Mouse (Mus musculus) neural tube, embryonic 14.5 days (tissue): ENCODE measurements around the gene Angpt4. TPM values are rescaled to one million over a fixed set of nuclear protein-coding genes. Genes with fewer than 3 reads are reported as not detected.

Source experiments
- ATAC-seq: fragments of 200-750 bp; cut with Nextera tagmentation; 2 replicates; pipeline ENCODE4 v1.8.0; 2017; ENCODE audit warnings: low read depth, mild to moderate bottlenecking, moderate TSS enrichment, moderate library complexity
- H3K27ac ChIP-seq: fragments of 300-500 bp; sonication (generic); 2 replicates; pipeline ENCODE4 v1.5.1; 2014; ENCODE audit warnings: low read depth, mild to moderate bottlenecking, control low read depth, low read length, moderate library complexity, mixed read lengths
- H3K27me3 ChIP-seq: fragments of 300-500 bp; sonication (generic); 2 replicates; pipeline ENCODE4 v1.6.1; 2014; ENCODE audit warnings: low read length; ENCODE audit not compliant: control insufficient read depth, insufficient read depth
- H3K36me3 ChIP-seq: fragments of 300-500 bp; sonication (generic); 2 replicates; pipeline ENCODE4 v1.6.1; 2014; ENCODE audit warnings: low read length, mixed read lengths; ENCODE audit not compliant: control insufficient read depth, insufficient read depth
- H3K4me1 ChIP-seq: fragments of 300-500 bp; sonication (generic); 2 replicates; pipeline ENCODE4 v1.6.1; 2014; ENCODE audit warnings: low read length; ENCODE audit not compliant: control insufficient read depth, insufficient read depth
- H3K4me2 ChIP-seq: fragments of 300-500 bp; sonication (generic); 2 replicates; pipeline ENCODE4 v1.6.1; 2014; ENCODE audit warnings: mild to moderate bottlenecking, low read depth, low read length, control low read depth
- H3K4me3 ChIP-seq: fragments of 300-500 bp; sonication (generic); 2 replicates; pipeline ENCODE4 v1.5.1; 2014; ENCODE audit warnings: low read depth, low read length, control low read depth, mixed read lengths
- H3K9ac ChIP-seq: fragments of 300-500 bp; sonication (generic); replicated peaks from 2 replicates; pipeline ENCODE4 v1.6.1; 2014; ENCODE audit warnings: low read depth, mild to moderate bottlenecking, control low read depth, low read length, mixed read lengths
- H3K9me3 ChIP-seq: fragments of 300-500 bp; sonication (generic); 2 replicates; pipeline ENCODE4 v1.6.1; 2016; ENCODE audit warnings: low read length; ENCODE audit not compliant: control insufficient read depth
- WGBS: fragments of 180-500 bp; shearing (Covaris S2); extraction: QIAGEN DNeasy Blood & Tissue Kit; methylation state at CpG from one replicate; pipeline ENCODE4 v1.1.7; 2014; 5-methylcytosine and 5-hydroxymethylcytosine counted together
- polyA plus RNA-seq: library from polyadenylated mRNA; unstranded; fragments of >200 nt; fragmentation: Nextera tagmentation; extraction: Ambion mirVana; gene quantifications from 2 replicates; pipeline ENCODE4 v1.2.1, GENCODE M21; 2014

Angpt4 gene
- polyA plus RNA-seq, 1 experiment from 2014 or later: 0.11 TPM

DNA sequence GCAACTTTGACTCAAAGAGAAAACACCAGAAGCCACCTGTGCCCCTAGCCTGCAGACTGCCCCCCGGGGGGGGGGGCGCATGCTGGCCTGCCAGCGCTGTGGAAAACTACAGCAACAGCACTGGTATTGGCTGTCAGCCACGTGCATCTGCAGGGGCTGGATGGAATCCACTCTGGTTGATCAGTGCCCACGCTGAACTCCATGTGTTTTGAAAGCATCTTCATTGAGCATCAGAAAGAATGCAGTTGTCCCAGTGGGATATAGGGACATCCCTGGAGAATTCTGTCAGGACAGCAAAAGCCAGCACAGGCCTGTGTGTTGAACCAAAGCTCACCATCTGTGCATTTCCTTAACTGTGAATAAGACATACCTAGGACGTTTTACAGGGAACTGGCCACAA, 20.0 kb upstream of the Angpt4 start:
- Histone ChIP-seq H3K9ac (no peak overlapping the region), H3K4me3 (no peak overlapping the region), H3K27me3 (no peaks in the 10 kb centered on the region), H3K36me3 (no peaks in the 10 kb centered on the region), H3K4me2 (no peak overlapping the region), H3K4me1 (no peaks in the 10 kb centered on the region), H3K27ac (no peak overlapping the region), H3K9me3 (no peaks in the 10 kb centered on the region)
- WGBS: 36% methylated on average over 6 of the region's 6 CpGs
- ATAC-seq: no peak

DNA sequence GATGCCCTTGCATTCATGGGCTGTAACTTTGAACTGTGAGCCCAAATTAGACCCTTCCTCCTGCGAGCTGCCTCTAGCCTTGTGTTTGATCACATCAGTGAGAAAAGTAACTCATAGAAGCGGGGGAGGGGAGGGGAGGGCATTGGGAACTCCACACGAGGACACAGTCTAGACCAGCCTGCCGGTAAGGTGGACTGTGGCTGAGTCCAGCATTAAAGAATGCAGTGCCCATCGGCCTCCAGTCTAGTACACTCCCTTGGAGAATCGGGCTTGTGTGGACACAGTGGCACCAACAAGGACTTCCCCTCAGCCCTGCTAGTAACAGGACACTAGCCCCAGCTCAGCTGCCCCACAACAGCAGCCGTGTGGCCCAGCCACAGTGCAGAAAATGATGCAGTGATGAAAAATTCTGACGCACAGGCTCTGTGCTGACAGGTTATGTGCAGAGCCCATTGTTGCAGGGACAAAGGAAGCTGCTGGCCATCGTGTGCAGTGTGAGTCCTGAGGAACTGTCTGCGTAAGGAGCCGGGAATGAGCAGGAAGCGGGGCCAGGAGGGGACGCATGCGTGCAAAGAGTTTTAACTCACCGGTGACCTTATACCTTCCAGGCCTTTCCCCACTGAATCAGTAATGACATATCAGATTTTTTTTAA, 17.8 kb upstream of the Angpt4 start:
- H3K27ac ChIP-seq: no peak overlapping the region
- no peak for ATAC-seq

DNA sequence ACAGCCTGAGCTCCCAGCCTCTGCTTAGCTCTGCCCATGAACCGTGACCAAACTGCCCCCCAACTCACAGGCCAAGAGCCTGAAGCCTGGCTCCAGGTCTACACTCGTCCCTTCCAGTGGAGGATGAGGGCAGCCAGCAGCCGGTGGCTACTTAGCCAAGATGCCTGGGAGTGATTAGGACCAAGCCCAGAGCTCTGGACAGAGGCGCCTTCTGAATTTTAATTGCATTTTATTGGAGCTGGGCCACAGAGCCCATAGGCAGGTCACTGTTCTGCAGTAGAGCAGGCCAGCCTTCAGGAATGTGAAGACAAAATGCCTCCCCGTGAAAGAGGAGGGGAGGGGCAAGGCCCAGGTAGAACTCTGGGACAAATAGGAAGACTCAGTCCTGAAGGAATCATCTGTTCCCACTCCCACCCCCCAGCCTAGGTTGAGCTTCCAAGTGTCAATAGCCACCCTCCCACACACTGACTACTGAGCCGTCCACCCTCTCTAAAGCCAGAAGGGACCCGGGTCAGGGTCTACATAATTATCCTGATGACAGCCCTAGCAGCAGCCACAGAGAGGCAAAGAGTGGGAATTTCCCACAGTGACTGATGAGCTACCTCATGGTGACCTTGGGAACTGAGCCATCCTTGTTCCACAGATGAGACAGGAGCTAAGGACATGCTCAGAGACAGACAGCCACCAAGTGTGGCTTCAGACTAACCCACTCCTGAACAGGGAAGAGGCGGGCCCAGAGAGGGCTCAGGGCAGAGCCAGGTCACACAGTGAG, 16.6 kb upstream of the Angpt4 start:
- Histone ChIP-seq H3K9me3 (no peaks in the 10 kb centered on the region), H3K4me2 (no peak overlapping the region), H3K4me3 (no peak overlapping the region), H3K27me3 (no peaks in the 10 kb centered on the region), H3K36me3 (no peaks in the 10 kb centered on the region), H3K4me1 (no peaks in the 10 kb centered on the region), H3K27ac (no peak overlapping the region), H3K9ac (no peak overlapping the region)
- 67% methylated on average over 8 of the region's 8 CpGs for WGBS
- ATAC-seq: 0 out of 2 replicates have a peak, but pooled peaks have one; percentile 33

More for the DNA sequence above, 17.8 kb upstream of the Angpt4 start:
- no peak overlapping the region for H3K9ac ChIP-seq
- no peaks in the 10 kb centered on the region for H3K9me3 ChIP-seq
- 51% methylated on average over 15 of the region's 15 CpGs for WGBS
- no peak overlapping the region for H3K4me3 ChIP-seq
- H3K36me3 ChIP-seq: no peaks in the 10 kb centered on the region
- H3K4me1 ChIP-seq: no peaks in the 10 kb centered on the region
- H3K27me3 ChIP-seq: no peaks in the 10 kb centered on the region
- no peak overlapping the region for H3K4me2 ChIP-seq

DNA sequence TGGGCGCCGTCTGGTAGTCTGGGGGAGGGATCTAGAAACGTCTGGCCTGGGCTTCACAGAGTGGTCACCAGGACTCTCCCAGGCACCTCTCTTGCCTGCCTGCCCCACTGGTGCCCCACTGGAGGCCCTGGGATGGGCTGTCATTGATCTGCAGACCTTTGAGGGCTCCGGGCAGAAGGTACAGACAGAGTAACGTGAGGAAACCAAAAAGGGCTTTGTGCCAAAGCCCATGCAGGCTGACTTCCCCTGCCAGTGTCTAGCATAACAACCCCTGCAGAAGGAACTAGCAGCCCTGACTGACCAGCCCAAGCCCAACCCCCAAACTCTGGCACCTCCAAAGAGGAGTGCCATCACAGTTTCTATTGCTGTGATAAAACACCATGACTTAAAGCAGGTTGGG, 15.1 kb upstream of the Angpt4 start:
- Histone ChIP-seq H3K27me3 (no peaks in the 10 kb centered on the region), H3K36me3 (no peaks in the 10 kb centered on the region), H3K4me1 (no peaks in the 10 kb centered on the region), H3K27ac (no peak overlapping the region), H3K4me3 (no peak overlapping the region), H3K9me3 (no peaks in the 10 kb centered on the region), H3K9ac (no peak overlapping the region), H3K4me2 (no peak overlapping the region)
- no peak for ATAC-seq
- 83% methylated on average over 5 of the region's 5 CpGs for WGBS

DNA sequence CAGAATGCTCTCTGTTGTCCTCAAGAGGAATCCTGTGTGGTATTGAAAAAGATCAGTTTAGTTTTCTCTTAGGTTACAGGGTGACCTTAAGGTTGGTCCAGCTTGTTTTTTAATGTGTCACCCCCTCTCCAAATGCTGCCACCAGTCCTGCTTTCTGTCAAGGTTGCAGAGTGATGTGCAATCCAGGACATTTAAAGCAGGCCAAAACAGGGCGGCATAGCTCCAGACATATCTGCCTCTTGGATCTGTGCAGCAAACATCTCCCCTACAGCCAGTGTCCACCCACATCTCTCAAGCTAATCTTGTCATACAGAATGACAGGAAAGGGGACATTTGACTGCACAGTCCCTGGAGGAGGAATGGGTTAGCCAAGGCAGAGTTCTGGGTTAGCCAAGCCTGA, 12.9 kb upstream of the Angpt4 start:
- Histone ChIP-seq H3K27me3 (no peaks in the 10 kb centered on the region), H3K4me3 (no peak overlapping the region), H3K9me3 (no peaks in the 10 kb centered on the region), H3K4me2 (no peak overlapping the region), H3K27ac (no peak overlapping the region), H3K4me1 (no peaks in the 10 kb centered on the region), H3K9ac (no peak overlapping the region), H3K36me3 (no peaks in the 10 kb centered on the region)
- WGBS: 95% methylated on average over 1 of the region's 1 CpGs
- no peak for ATAC-seq

DNA sequence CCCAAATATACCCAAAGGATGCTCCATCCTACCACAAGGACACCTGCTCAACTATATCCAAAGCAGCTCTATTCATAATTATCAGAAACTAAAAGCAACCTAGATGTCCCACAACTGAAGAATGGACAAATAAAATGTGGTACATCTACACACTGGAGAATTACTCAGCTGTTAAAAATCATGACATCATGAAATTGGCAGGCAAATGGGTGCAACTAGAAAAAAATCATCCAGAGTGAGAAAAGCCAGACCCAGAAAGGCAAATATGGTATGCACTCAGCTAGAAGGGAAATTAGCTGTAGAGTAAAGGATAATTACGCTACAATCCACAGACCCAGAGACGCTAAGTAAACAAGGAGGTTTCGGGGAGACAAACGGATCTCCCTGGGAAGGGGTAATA, 10.2 kb upstream of the Angpt4 start:
- Histone ChIP-seq H3K27me3 (no peaks in the 10 kb centered on the region), H3K9me3 (no peaks in the 10 kb centered on the region), H3K36me3 (no peaks in the 10 kb centered on the region), H3K9ac (no peak overlapping the region), H3K4me3 (no peak overlapping the region), H3K4me2 (no peak overlapping the region), H3K27ac (no peak overlapping the region), H3K4me1 (no peaks in the 10 kb centered on the region)
- ATAC-seq: no peak
- 65% methylated on average over 4 of the region's 4 CpGs for WGBS

DNA sequence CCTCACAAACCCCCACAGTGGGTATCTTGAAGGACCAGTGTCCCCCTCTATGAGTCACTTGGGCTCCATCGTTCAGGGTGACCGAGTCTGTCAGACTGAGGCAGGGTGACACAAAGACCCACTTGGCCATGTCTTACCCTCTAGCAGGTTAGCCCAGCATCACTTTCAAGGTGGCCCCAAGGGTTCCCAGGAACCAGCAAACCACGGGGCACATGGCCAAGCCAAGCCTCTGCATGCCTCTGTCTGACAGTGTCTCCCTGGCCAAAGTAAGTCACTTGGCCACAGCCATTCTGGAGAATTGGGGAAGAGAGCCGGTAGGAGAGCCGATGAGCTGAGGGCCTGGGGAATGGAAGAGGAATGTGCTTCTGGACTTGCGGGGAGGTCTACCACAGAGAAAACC, 7.7 kb upstream of the Angpt4 start:
- WGBS: 85% methylated on average over 6 of the region's 6 CpGs
- ATAC-seq: no peak
- no peak overlapping the region for H3K9ac ChIP-seq
- no peaks in the 10 kb centered on the region for H3K36me3 ChIP-seq
- H3K4me3 ChIP-seq: no peak overlapping the region
- H3K27ac ChIP-seq: no peak overlapping the region
- H3K4me2 ChIP-seq: no peak overlapping the region
- no peaks in the 10 kb centered on the region for H3K9me3 ChIP-seq
- H3K27me3 ChIP-seq: no peaks in the 10 kb centered on the region
- H3K4me1 ChIP-seq: no peaks in the 10 kb centered on the region

DNA sequence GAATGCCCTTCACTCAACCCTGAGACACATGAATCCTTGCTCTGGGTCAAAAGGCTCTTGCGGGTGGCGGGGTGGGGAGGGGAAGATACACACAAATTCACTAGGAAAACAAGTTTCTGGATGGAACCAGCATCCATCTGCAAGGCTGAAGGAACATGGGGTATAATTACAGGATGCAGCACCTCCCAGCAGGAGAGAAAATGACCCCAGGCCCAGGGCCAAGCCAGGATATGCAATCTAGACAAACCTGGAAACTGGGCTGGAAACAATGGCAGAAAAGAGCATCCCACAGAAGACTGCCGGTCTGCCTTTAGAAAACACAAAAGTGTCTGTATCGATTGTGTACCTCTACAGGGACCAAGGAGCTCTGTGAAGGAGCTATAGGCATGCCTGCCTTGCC, 7.1 kb upstream of the Angpt4 start:
- Histone ChIP-seq H3K27me3 (no peaks in the 10 kb centered on the region), H3K4me1 (no peaks in the 10 kb centered on the region), H3K36me3 (no peaks in the 10 kb centered on the region), H3K4me3 (no peak overlapping the region), H3K9me3 (no peaks in the 10 kb centered on the region), H3K4me2 (no peak overlapping the region), H3K9ac (no peak overlapping the region), H3K27ac (no peak overlapping the region)
- WGBS: 66% methylated on average over 4 of the region's 4 CpGs
- no peak for ATAC-seq

DNA sequence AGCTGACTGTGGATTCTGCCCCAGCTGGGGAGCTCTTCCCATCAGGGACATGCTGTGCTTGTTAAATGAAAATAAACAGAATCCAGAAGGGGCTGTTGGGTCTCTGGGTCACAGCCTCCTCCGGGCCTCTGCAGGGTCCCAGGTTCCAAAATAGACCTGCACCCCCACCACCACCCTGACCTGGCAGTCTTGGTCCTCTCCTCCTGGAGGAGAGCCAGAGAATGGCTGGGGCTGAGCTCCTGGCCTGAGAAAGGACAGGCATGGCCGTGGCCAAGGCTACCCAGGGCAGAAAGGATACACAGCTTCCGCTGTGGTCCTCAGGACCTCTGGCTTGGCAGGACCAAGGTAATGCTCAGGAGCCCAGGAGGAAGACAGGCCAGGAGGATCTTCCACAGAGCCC, 6.4 kb upstream of the Angpt4 start:
- WGBS: 68% methylated on average over 3 of the region's 3 CpGs
- no peak for ATAC-seq
- H3K4me2 ChIP-seq: no peak overlapping the region
- no peaks in the 10 kb centered on the region for H3K4me1 ChIP-seq
- no peak overlapping the region for H3K4me3 ChIP-seq
- H3K36me3 ChIP-seq: no peaks in the 10 kb centered on the region
- H3K9me3 ChIP-seq: no peaks in the 10 kb centered on the region
- no peak overlapping the region for H3K27ac ChIP-seq
- H3K27me3 ChIP-seq: no peaks in the 10 kb centered on the region
- H3K9ac ChIP-seq: no peak overlapping the region
